Mouse (Mus musculus) MEL (cell line): Measurements from ENCODE around the gene Vegfb. TPM values are rescaled to one million over a fixed set of nuclear protein-coding genes. Genes with fewer than 3 reads are reported as not detected.

Experiments used
- DNase-seq: peaks from one replicate; pipeline ENCODE4 v3.0.0; 2011; ENCODE audit warnings: low read depth, low spot score
- H3K27ac ChIP-seq: 2 replicates; pipeline ENCODE4 v1.5.1; 2012; ENCODE audit warnings: low read depth, mild to moderate bottlenecking, control low read depth, low read length, moderate library complexity; ENCODE audit not compliant: control insufficient read depth
- H3K27me3 ChIP-seq, 2 experiments: fragments of 150-350 bp in 1 of 2; sonication (generic) in 1 of 2; 2 replicates each; pipeline ENCODE4 v1.6.1; 2012; ENCODE audit warnings: low read length in 2 of 2, mild to moderate bottlenecking in 2 of 2, improper control_type of control experiment in 1 of 2, moderate library complexity in 1 of 2; ENCODE audit not compliant: insufficient read depth in 2 of 2, control insufficient read depth in 1 of 2
- H3K36me3 ChIP-seq, 2 experiments: 2 replicates each; pipeline ENCODE4 v1.6.1; 2012 to 2014; ENCODE audit warnings: low read length in 2 of 2, improper control_type of control experiment in 1 of 2, inconsistent platforms in 1 of 2, mild to moderate bottlenecking in 1 of 2; ENCODE audit not compliant: insufficient read depth in 2 of 2, control insufficient read depth in 1 of 2
- H3K4me1 ChIP-seq, 2 experiments: fragments of 150-350 bp in 1 of 2; sonication (generic) in 1 of 2; 2 replicates each; pipeline ENCODE4 v1.6.1; 2012; ENCODE audit warnings: low read length in 2 of 2, improper control_type of control experiment in 1 of 2, mild to moderate bottlenecking in 1 of 2; ENCODE audit not compliant: insufficient read depth in 2 of 2, control insufficient read depth in 1 of 2
- H3K4me3 ChIP-seq, 2 experiments: fragments of 150-350 bp in 1 of 2; sonication (generic) in 1 of 2; 2 replicates each; pipeline ENCODE4 v1.5.1; 2012; ENCODE audit warnings: low read depth in 2 of 2, low read length in 2 of 2, mild to moderate bottlenecking in 2 of 2, moderate library complexity in 2 of 2, control low read depth in 1 of 2, improper control_type of control experiment in 1 of 2; ENCODE audit not compliant: control insufficient read depth in 1 of 2, insufficient read depth in 1 of 2
- H3K79me2 ChIP-seq: 2 replicates; pipeline ENCODE4 v1.6.1; 2012; ENCODE audit warnings: mild to moderate bottlenecking, low read length, moderate library complexity; ENCODE audit not compliant: control insufficient read depth, poor library complexity, insufficient read depth
- H3K9ac ChIP-seq: 2 replicates; pipeline ENCODE4 v1.6.1; 2012; ENCODE audit warnings: low read depth, mild to moderate bottlenecking, control low read depth, low read length, moderate library complexity; ENCODE audit not compliant: control insufficient read depth, poor library complexity, severe bottlenecking
- H3K9me3 ChIP-seq: fragments of 150-350 bp; sonication (generic); replicated peaks from 2 replicates; pipeline ENCODE4 v1.6.1; 2012; ENCODE audit warnings: mild to moderate bottlenecking, low read length, improper control_type of control experiment, moderate library complexity; ENCODE audit not compliant: insufficient read depth
- BHLHE40 ChIP-seq: IDR thresholded peaks from 2 replicates; pipeline ENCODE4 v1.6.1; 2012; ENCODE audit warnings: low read depth, mild to moderate bottlenecking, inconsistent platforms, low read length, improper control_type of control experiment, borderline replicate concordance
- CHD1 ChIP-seq: IDR thresholded peaks from 2 replicates; pipeline ENCODE4 v1.6.1; 2012; ENCODE audit warnings: low read depth, mild to moderate bottlenecking, inconsistent platforms, low read length, improper control_type of control experiment
- CHD2 ChIP-seq: IDR thresholded peaks from 2 replicates; pipeline ENCODE4 v1.6.1; 2011; ENCODE audit warnings: low read length, improper control_type of control experiment
- CTCF ChIP-seq, 3 experiments: IDR thresholded peaks in 2 of 3; conservative IDR thresholded peaks in 1 of 3; 2 replicates each; pipeline ENCODE4 v1.5.1; 2011 to 2012; ENCODE audit warnings: low read length in 3 of 3, low read depth in 2 of 3, mild to moderate bottlenecking in 2 of 3, improper control_type of control experiment in 1 of 3, inconsistent platforms in 1 of 3, mixed read lengths in 1 of 3, moderate library complexity in 1 of 3; ENCODE audit not compliant: control insufficient read depth in 1 of 3, insufficient read depth in 1 of 3, poor library complexity in 1 of 3, severe bottlenecking in 1 of 3
- E2F4 ChIP-seq: IDR thresholded peaks from 2 replicates; pipeline ENCODE4 v1.6.1; 2011; ENCODE audit warnings: low read depth, low read length, improper control_type of control experiment, borderline replicate concordance
- ELF1 ChIP-seq: IDR thresholded peaks from 2 replicates; pipeline ENCODE4 v1.6.1; 2014; ENCODE audit warnings: low read depth, mild to moderate bottlenecking, inconsistent platforms, low read length, improper control_type of control experiment, moderate library complexity
- ETS1 ChIP-seq: IDR thresholded peaks from 2 replicates; pipeline ENCODE4 v1.6.1; 2012; ENCODE audit warnings: low read depth, mild to moderate bottlenecking, inconsistent platforms, low read length, improper control_type of control experiment, moderate library complexity
- GABPA ChIP-seq: IDR thresholded peaks from 2 replicates; pipeline ENCODE4 v1.6.1; 2012; ENCODE audit warnings: low read depth, mild to moderate bottlenecking, inconsistent platforms, low read length, improper control_type of control experiment, moderate library complexity
- GATA1 ChIP-seq: IDR thresholded peaks from 2 replicates; pipeline ENCODE4 v1.6.1; 2011; ENCODE audit warnings: low read depth, low read length, improper control_type of control experiment
- HCFC1 ChIP-seq: IDR thresholded peaks from 2 replicates; pipeline ENCODE4 v1.6.1; 2012; ENCODE audit warnings: low read depth, mild to moderate bottlenecking, inconsistent platforms, low read length, improper control_type of control experiment, moderate library complexity
- JUND ChIP-seq: IDR thresholded peaks from 2 replicates; pipeline ENCODE4 v1.6.1; 2011; ENCODE audit warnings: low read depth, mild to moderate bottlenecking, improper control_type of control experiment, low read length
- KAT2A ChIP-seq: conservative IDR thresholded peaks from 2 replicates; pipeline ENCODE4 v1.6.1; 2012; ENCODE audit warnings: low read depth, low read length, improper control_type of control experiment, inconsistent platforms
- MAFK ChIP-seq: IDR thresholded peaks from 2 replicates; pipeline ENCODE4 v1.6.1; 2011; ENCODE audit warnings: low read depth, mild to moderate bottlenecking, low read length, improper control_type of control experiment, borderline replicate concordance
- MAX ChIP-seq: IDR thresholded peaks from 2 replicates; pipeline ENCODE4 v1.6.1; 2011; ENCODE audit warnings: low read length, improper control_type of control experiment
- MAZ ChIP-seq: IDR thresholded peaks from 2 replicates; pipeline ENCODE4 v1.6.1; 2012; ENCODE audit warnings: low read depth, mild to moderate bottlenecking, inconsistent platforms, low read length, improper control_type of control experiment
- MEF2A ChIP-seq: IDR thresholded peaks from 2 replicates; pipeline ENCODE4 v1.6.1; 2014; ENCODE audit warnings: low read depth, mild to moderate bottlenecking, inconsistent platforms, low read length, improper control_type of control experiment; ENCODE audit not compliant: poor library complexity, insufficient replicate concordance, severe bottlenecking; ENCODE audit errors: extremely low read depth
- MXI1 ChIP-seq: IDR thresholded peaks from 2 replicates; pipeline ENCODE4 v1.6.1; 2011; ENCODE audit warnings: mild to moderate bottlenecking, low read depth, low read length, improper control_type of control experiment
- MYB ChIP-seq: IDR thresholded peaks from 2 replicates; pipeline ENCODE4 v1.6.1; 2011; ENCODE audit warnings: mild to moderate bottlenecking, low read depth, low read length, improper control_type of control experiment
- MYC ChIP-seq: IDR thresholded peaks from 2 replicates; pipeline ENCODE4 v1.6.1; 2011; ENCODE audit warnings: low read depth, mild to moderate bottlenecking, low read length, improper control_type of control experiment, moderate library complexity
- NELFE ChIP-seq: IDR thresholded peaks from 2 replicates; pipeline ENCODE4 v1.6.1; 2011; ENCODE audit warnings: low read depth, low read length, improper control_type of control experiment
- NRF1 ChIP-seq: IDR thresholded peaks from 2 replicates; pipeline ENCODE4 v1.6.1; 2014; ENCODE audit warnings: low read depth, mild to moderate bottlenecking, inconsistent platforms, low read length, improper control_type of control experiment, moderate library complexity; ENCODE audit not compliant: poor library complexity, insufficient read depth, severe bottlenecking
- POLR2A ChIP-seq, 2 experiments: IDR thresholded peaks; 2 replicates each; pipeline ENCODE4 v1.6.1; 2011 to 2012; ENCODE audit warnings: low read length in 2 of 2, mild to moderate bottlenecking in 2 of 2, control low read depth in 1 of 2, improper control_type of control experiment in 1 of 2, low read depth in 1 of 2, moderate library complexity in 1 of 2; ENCODE audit not compliant: control insufficient read depth in 1 of 2, insufficient read depth in 1 of 2, poor library complexity in 1 of 2
- RAD21 ChIP-seq: IDR thresholded peaks from 2 replicates; pipeline ENCODE4 v1.6.1; 2011; ENCODE audit warnings: mild to moderate bottlenecking, low read depth, low read length, improper control_type of control experiment
- RCOR1 ChIP-seq: IDR thresholded peaks from 2 replicates; pipeline ENCODE4 v1.6.1; 2012; ENCODE audit warnings: low read depth, mild to moderate bottlenecking, inconsistent platforms, low read length, improper control_type of control experiment
- SMC3 ChIP-seq: IDR thresholded peaks from 2 replicates; pipeline ENCODE4 v1.6.1; 2011; ENCODE audit warnings: low read depth, low read length, improper control_type of control experiment
- TAL1 ChIP-seq: IDR thresholded peaks from 2 replicates; pipeline ENCODE4 v1.6.1; 2012; ENCODE audit warnings: mild to moderate bottlenecking, inconsistent platforms, low read length, moderate library complexity, mixed read lengths
- TBP ChIP-seq: IDR thresholded peaks from 2 replicates; pipeline ENCODE4 v1.8.0; 2011; ENCODE audit warnings: low read depth, low read length, improper control_type of control experiment
- TCF12 ChIP-seq: IDR thresholded peaks from 2 replicates; pipeline ENCODE4 v1.6.1; 2014; ENCODE audit warnings: low read depth, mild to moderate bottlenecking, inconsistent platforms, low read length, improper control_type of control experiment, moderate library complexity
- UBTF ChIP-seq: IDR thresholded peaks from 2 replicates; pipeline ENCODE4 v1.6.1; 2012; ENCODE audit warnings: low read depth, mild to moderate bottlenecking, inconsistent platforms, low read length, improper control_type of control experiment, moderate library complexity, borderline replicate concordance; ENCODE audit not compliant: insufficient read depth
- ZC3H11A ChIP-seq: IDR thresholded peaks from 2 replicates; pipeline ENCODE4 v1.6.1; 2012; ENCODE audit warnings: low read depth, mild to moderate bottlenecking, inconsistent platforms, low read length, improper control_type of control experiment
- ZKSCAN1 ChIP-seq: IDR thresholded peaks from 2 replicates; pipeline ENCODE4 v1.6.1; 2012; ENCODE audit warnings: low read depth, mild to moderate bottlenecking, inconsistent platforms, low read length, improper control_type of control experiment, moderate library complexity
- ZMIZ1 ChIP-seq: IDR thresholded peaks from 2 replicates; pipeline ENCODE4 v1.6.1; 2012; ENCODE audit warnings: low read depth, mild to moderate bottlenecking, inconsistent platforms, low read length, improper control_type of control experiment, moderate library complexity
- ZNF384 ChIP-seq: IDR thresholded peaks from 2 replicates; pipeline ENCODE4 v1.6.1; 2012; ENCODE audit warnings: low read depth, mild to moderate bottlenecking, inconsistent platforms, low read length, improper control_type of control experiment
- polyA plus RNA-seq, 2 experiments: library from polyadenylated mRNA; stranded (reverse) in 1 of 2; unstranded in 1 of 2; fragments of >175 nt in 1 of 2; fragments of >200 nt in 1 of 2; gene quantifications; 2 replicates each; pipeline versions ENCODE4 v1.2.1 to v1.2.4; 2012; ENCODE audit warnings: low replicate concordance in 2 of 2, low read depth in 1 of 2; ENCODE audit not compliant: insufficient read length in 2 of 2, insufficient read depth in 1 of 2, missing spikeins in 1 of 2
- total RNA-seq: library from RNA; depleted of rRNA; stranded (reverse); fragments of 300-350 nt; gene quantifications from 2 replicates; pipeline ENCODE4 v1.2.3, GENCODE M21; 2012

Vegfb gene
- total and polyA plus RNA-seq, 3 experiments: 11.2 to 67.6 TPM; not detected in 1

DNA sequence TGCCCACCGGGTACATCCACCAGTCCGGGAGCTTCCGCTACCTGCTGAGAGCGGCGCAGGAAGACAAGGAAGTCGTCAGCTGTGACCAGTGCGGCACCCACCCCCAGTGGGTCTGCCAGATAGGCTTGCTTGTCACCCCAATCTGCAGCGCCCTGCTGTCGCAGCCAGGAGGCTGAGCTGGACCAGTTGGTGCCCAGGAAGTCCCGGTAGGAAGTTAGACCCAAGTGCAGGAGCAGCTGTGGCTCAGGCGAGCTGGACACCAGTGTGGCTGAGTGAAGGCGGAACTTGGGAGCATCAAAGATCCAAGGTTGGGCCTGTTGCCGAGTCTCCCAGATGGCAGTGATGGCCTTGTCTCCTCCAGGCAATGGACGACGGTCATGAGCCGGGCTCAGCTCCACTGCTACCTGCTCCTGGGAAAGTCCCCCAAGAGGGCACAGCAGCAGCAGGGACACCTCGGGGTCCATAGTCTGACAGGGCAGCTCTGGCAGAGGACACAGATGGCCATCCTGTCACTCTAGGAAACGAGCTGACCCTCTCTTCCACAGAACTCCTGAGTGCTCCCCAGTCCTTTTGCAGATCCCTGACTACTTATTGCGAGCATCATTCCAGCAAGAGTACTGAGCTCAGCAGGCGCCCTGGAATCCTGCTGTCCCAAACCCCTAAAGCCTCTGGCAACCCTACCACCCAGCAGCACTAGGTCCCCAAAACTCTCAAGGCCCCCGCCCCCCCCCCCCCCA lies 8.0 kb upstream of the Vegfb start:
- TF ChIP-seq JUND: no peak
- TF ChIP-seq RCOR1: no peak
- no peak for TF ChIP-seq GATA1
- no peak for TF ChIP-seq CHD2
- no peak for TF ChIP-seq BHLHE40
- TF ChIP-seq TAL1: peak; percentile 61
- no peak for TF ChIP-seq RAD21
- no peak for TF ChIP-seq MAFK
- TF ChIP-seq MEF2A: no peak
- TF ChIP-seq MYB: no peak
- TF ChIP-seq ZKSCAN1: no peak
- TF ChIP-seq ZMIZ1: no peak
- TF ChIP-seq ZC3H11A: no peak
- no peak for TF ChIP-seq KAT2A
- no peak for TF ChIP-seq MAX
- TF ChIP-seq SMC3: no peak
- TF ChIP-seq NRF1: no peak
- no peak; the same call in 1 of the 2 replicates for TF ChIP-seq NELFE
- TF ChIP-seq ELF1: peak; percentile 54; the same call in 1 of the 2 replicates
- no peak; a peak in 1 of 4 replicates for TF ChIP-seq POLR2A (IDR thresholded peaks at IDR 0.05; ENCODE audit: control insufficient read depth in 1 of 2, insufficient read depth in 1 of 2, low read depth in 1 of 2, low read length in 2 of 2, poor library complexity in 1 of 2)
- TF ChIP-seq CTCF (IDR thresholded peaks at IDR 0.05 in 2 of 3, conservative IDR thresholded peaks at IDR 0.05 in 1 of 3; ENCODE audit: control insufficient read depth in 1 of 3, insufficient read depth in 1 of 3, low read depth in 2 of 3, low read length in 3 of 3, poor library complexity in 1 of 3, severe bottlenecking in 1 of 3): no peak
- no peak for TF ChIP-seq MAZ
- no peak for TF ChIP-seq GABPA
- no peak for TF ChIP-seq UBTF
- TF ChIP-seq CHD1: no peak
- peak; percentile 20; the same call in 1 of the 2 replicates for TF ChIP-seq HCFC1
- peak; percentile 57; the same call in 1 of the 2 replicates for TF ChIP-seq ETS1
- TF ChIP-seq MYC: no peak
- no peak for TF ChIP-seq MXI1
- no peak for TF ChIP-seq ZNF384
- TF ChIP-seq TBP: no peak
- 0 out of 2 replicates have a peak, but pooled peaks have one; percentile 18 for TF ChIP-seq TCF12
- no peak for TF ChIP-seq E2F4
- TF ChIP-seq, all 39 proteins: peak for 5
- H3K27ac ChIP-seq: no peak overlapping the region
- H3K4me1 ChIP-seq: peaks cover 2 to 22% of the 10 kb centered on the region in 2 experiments; a peak in 3 of 4 replicates
- no peaks in the 10 kb centered on the region for H3K27me3 ChIP-seq
- peak overlapping the region; percentile 63 to 89 for H3K4me3 ChIP-seq
- peak overlapping the region; percentile 69 for H3K9ac ChIP-seq
- peak; percentile 69 for DNase-seq
- peaks cover 2 to 3% of the 10 kb centered on the region in 2 experiments; a peak in 1 of 4 replicates for H3K36me3 ChIP-seq
- peaks cover 4% of the 10 kb centered on the region; the same call in 1 of the 2 replicates for H3K79me2 ChIP-seq
- H3K9me3 ChIP-seq: no peaks in the 10 kb centered on the region
